Mouse (Mus musculus): Measurements from ENCODE around the gene Hs3st3b1.

- TF ChIP-seq CTCF (IDR thresholded peaks at IDR 0.05; ENCODE audit: control insufficient read depth, insufficient read depth, low read length) (no peak), POLR2A (IDR thresholded peaks at IDR 0.05; ENCODE audit: borderline replicate concordance, control insufficient read depth, low read depth, low read length) (no peak)
Measured at GRCm38 (mm10) chr11:63908500-63908899, 13.6 kb downstream of the Hs3st3b1 start.

Measured in bone marrow, adult 2 months (tissue).